Mouse (Mus musculus): Measurements from ENCODE around the gene Gm20388. TPM values are rescaled to one million over a fixed set of nuclear protein-coding genes. Genes with fewer than 3 reads are reported as not detected.

The Gm20388 gene
- total RNA-seq, 2 experiments from 2014 or later: 2.2 to 7.6 TPM

GRCm38 (mm10) chr8:120314932-120315331 is 404.3 kb downstream of the Gm20388 start:
- no peak for DNase-seq (ENCODE audit: low spot score in 2 of 2)
- Histone ChIP-seq H3K4me3 (no peak overlapping the region), H3K27ac (no peak overlapping the region)
- no peak for TF ChIP-seq CTCF (conservative IDR thresholded peaks at IDR 0.05)

- H3K27ac ChIP-seq: no peak overlapping the region
- no peak overlapping the region for H3K4me3 ChIP-seq
- no peak for DNase-seq (ENCODE audit: low spot score in 2 of 2)
- peak; percentile 74 for TF ChIP-seq CTCF (conservative IDR thresholded peaks at IDR 0.05)
These were observed 405.0 kb downstream of the Gm20388 start for GRCm38 (mm10) chr8:120315644-120316043.

- no peak for TF ChIP-seq CTCF (conservative IDR thresholded peaks at IDR 0.05)
- DNase-seq (ENCODE audit: low spot score in 2 of 2): no peak
- H3K27ac ChIP-seq: peak overlapping the region; percentile 70
- no peak overlapping the region for H3K4me3 ChIP-seq
These were observed 406.1 kb downstream of the Gm20388 start for GRCm38 (mm10) chr8:120316707-120317106.

- no peak for TF ChIP-seq CTCF (conservative IDR thresholded peaks at IDR 0.05)
- DNase-seq (ENCODE audit: low spot score in 2 of 2): no peak
- no peak overlapping the region for H3K4me3 ChIP-seq
- peak overlapping the region; percentile 70 for H3K27ac ChIP-seq
These were observed 406.6 kb downstream of the Gm20388 start for GRCm38 (mm10) chr8:120317118-120317824.

- TF ChIP-seq CTCF (conservative IDR thresholded peaks at IDR 0.05): no peak
- no peak overlapping the region for H3K4me3 ChIP-seq
- no peak overlapping the region for H3K27ac ChIP-seq
- DNase-seq (ENCODE audit: low spot score in 2 of 2): no peak
These were observed 407.9 kb downstream of the Gm20388 start for GRCm38 (mm10) chr8:120318476-120318991.

GRCm38 (mm10) chr8:120319449-120319848 is 408.8 kb downstream of the Gm20388 start:
- DNase-seq (ENCODE audit: low spot score in 2 of 2): peak; percentile 63 to 77
- Histone ChIP-seq H3K27ac (no peak overlapping the region), H3K4me3 (no peak overlapping the region)
- peak; percentile 100 for TF ChIP-seq CTCF (conservative IDR thresholded peaks at IDR 0.05)

- H3K27ac ChIP-seq: no peak overlapping the region
- no peak for DNase-seq (ENCODE audit: low spot score in 2 of 2)
- no peak for TF ChIP-seq CTCF (conservative IDR thresholded peaks at IDR 0.05)
- H3K4me3 ChIP-seq: no peak overlapping the region
These were observed 409.5 kb downstream of the Gm20388 start for GRCm38 (mm10) chr8:120320146-120320545.

- Histone ChIP-seq H3K4me3 (no peak overlapping the region), H3K27ac (no peak overlapping the region)
- TF ChIP-seq CTCF (conservative IDR thresholded peaks at IDR 0.05): peak; percentile 77
- no peak for DNase-seq (ENCODE audit: low spot score in 2 of 2)
These were observed 411.1 kb downstream of the Gm20388 start for GRCm38 (mm10) chr8:120321724-120322123.

- H3K4me3 ChIP-seq: no peak overlapping the region
- peak overlapping the region; percentile 78 for H3K27ac ChIP-seq
- DNase-seq (ENCODE audit: low spot score in 2 of 2): peak; percentile 53 to 69
- TF ChIP-seq CTCF (conservative IDR thresholded peaks at IDR 0.05): peak; percentile 21
These were observed 412.4 kb downstream of the Gm20388 start for GRCm38 (mm10) chr8:120322956-120323448.

- Histone ChIP-seq H3K4me3 (no peak overlapping the region), H3K27ac (peak overlapping the region; percentile 78)
- DNase-seq (ENCODE audit: low spot score in 2 of 2): no peak
- peak; percentile 21 for TF ChIP-seq CTCF (conservative IDR thresholded peaks at IDR 0.05)
These were observed 413.9 kb downstream of the Gm20388 start for GRCm38 (mm10) chr8:120324555-120324954.

GRCm38 (mm10) chr8:120325172-120325767 is 414.6 kb downstream of the Gm20388 start:
- peak overlapping the region; percentile 78 for H3K27ac ChIP-seq
- H3K4me3 ChIP-seq: no peak overlapping the region
- DNase-seq (ENCODE audit: low spot score in 2 of 2): no peak
- no peak for TF ChIP-seq CTCF (conservative IDR thresholded peaks at IDR 0.05)

- 0 out of 2 replicates have a peak overlapping the region, but pooled peaks have one; percentile 18 for H3K27ac ChIP-seq
- no peak for DNase-seq (ENCODE audit: low spot score in 2 of 2)
- TF ChIP-seq CTCF (conservative IDR thresholded peaks at IDR 0.05): peak; percentile 63
- no peak overlapping the region for H3K4me3 ChIP-seq
These were observed 416.5 kb downstream of the Gm20388 start for GRCm38 (mm10) chr8:120327131-120327554.

- no peak for TF ChIP-seq CTCF (conservative IDR thresholded peaks at IDR 0.05)
- no peak for DNase-seq (ENCODE audit: low spot score in 2 of 2)
- Histone ChIP-seq H3K27ac (no peak overlapping the region), H3K4me3 (no peak overlapping the region)
These were observed 417.9 kb downstream of the Gm20388 start for GRCm38 (mm10) chr8:120328361-120329022.
